Mouse (Mus musculus): ENCODE results near the gene Lin52. TPM values are rescaled to one million over a fixed set of nuclear protein-coding genes. Genes with fewer than 3 reads are reported as not detected.
A peak's percentile ranks its signal among the peaks of the same experiment; 100 is the strongest.

Gene Lin52
- polyA plus RNA-seq, 1 experiment = 0.60 TPM

DNA sequence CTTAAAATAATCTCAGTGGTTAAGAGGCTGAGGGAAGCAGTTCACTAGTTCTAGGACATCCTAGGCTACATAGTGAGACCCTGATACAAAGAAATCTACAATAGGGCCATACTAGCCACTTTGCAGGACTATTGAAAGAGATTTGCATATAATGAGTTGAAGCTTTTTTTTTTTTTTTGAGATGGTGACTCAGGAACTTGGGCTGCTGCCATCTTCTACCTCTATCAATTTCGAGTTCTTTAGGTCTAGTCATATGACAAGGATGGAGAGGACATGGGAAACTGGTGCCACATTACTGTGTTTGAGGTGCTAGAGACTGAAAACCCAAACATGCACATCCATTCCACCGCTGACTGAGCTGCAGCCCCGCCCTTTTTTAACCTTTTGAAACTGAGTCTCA is 27.2 kb upstream of the Lin52 start:
- H3K36me3 ChIP-seq (replicated peaks; ENCODE audit: low read length) = peaks cover 4% of the 10 kb centered on the region
- no peaks in the 10 kb centered on the region for H3K27me3 ChIP-seq (replicated peaks)
- peaks cover 27% of the 10 kb centered on the region for H3K4me1 ChIP-seq
- no peaks in the 10 kb centered on the region for H3K9me3 ChIP-seq
- no peak overlapping the region for H3K4me3 ChIP-seq (replicated peaks)
- no peak for TF ChIP-seq GATA1 (IDR thresholded peaks at IDR 0.05; ENCODE audit: borderline replicate concordance, low read length)
- TF ChIP-seq FLI1 (IDR thresholded peaks at IDR 0.05; ENCODE audit: low read length) = no peak

DNA sequence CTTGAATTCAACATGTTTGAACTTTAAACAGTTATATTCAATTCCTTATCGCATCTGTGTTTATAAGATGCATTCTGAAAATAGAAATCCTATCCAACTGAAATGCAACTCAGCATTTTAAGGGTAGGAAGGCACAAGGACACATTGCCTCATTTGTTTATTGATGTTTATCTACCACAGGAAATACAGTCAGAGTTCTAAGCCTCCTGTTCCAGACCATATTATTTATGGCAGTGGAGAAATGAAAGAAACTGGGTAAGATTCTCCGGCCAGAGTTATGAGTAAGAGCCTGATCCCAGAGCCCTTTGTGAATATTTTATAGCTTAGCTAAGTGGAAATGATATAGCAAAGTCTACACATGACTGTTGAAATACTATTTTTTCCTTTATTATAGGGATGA is 21.4 kb upstream of the Lin52 start:
- Histone ChIP-seq H3K27me3 (replicated peaks) (no peaks in the 10 kb centered on the region), H3K9me3 (no peaks in the 10 kb centered on the region), H3K4me1 (peaks cover 3% of the 10 kb centered on the region; the same call in 1 of the 2 replicates), H3K36me3 (replicated peaks; ENCODE audit: low read length) (peaks cover 37% of the 10 kb centered on the region), H3K4me3 (replicated peaks) (no peak overlapping the region)
- TF ChIP-seq FLI1 (IDR thresholded peaks at IDR 0.05; ENCODE audit: low read length) (no peak), GATA1 (IDR thresholded peaks at IDR 0.05; ENCODE audit: borderline replicate concordance, low read length) (no peak)

GRCm38 (mm10) chr12:84438697-84439096 is 12.5 kb upstream of the Lin52 start:
- no peak overlapping the region for H3K4me3 ChIP-seq (replicated peaks)
- TF ChIP-seq FLI1 (IDR thresholded peaks at IDR 0.05; ENCODE audit: low read length) (no peak), GATA1 (IDR thresholded peaks at IDR 0.05; ENCODE audit: borderline replicate concordance, low read length) (no peak)
- H3K9me3 ChIP-seq = peaks cover 17% of the 10 kb centered on the region

DNA sequence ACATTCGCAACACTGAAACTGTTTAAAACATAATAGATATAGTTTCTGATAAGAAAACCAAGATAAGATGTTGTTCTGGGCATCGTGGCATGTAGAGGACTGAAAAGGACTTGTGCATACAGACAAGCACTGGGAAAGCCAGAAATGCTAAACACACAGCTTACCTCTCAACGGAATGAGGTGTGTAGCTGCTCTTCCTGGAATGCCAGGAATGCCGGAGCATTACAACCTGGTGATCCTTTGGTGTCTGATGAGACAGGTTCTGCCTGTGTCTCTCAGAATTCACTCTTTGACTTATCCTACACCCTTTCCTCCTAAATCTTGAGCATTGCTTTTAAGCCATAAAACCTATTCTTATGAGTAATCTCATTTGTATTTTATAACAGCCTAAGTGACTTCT is 8.7 kb upstream of the Lin52 start:
- H3K27me3 ChIP-seq (replicated peaks) = peaks cover 4% of the 10 kb centered on the region
- peaks cover 29% of the 10 kb centered on the region for H3K36me3 ChIP-seq (replicated peaks; ENCODE audit: low read length)
- no peak overlapping the region for H3K4me3 ChIP-seq (replicated peaks)
- no peak for TF ChIP-seq FLI1 (IDR thresholded peaks at IDR 0.05; ENCODE audit: low read length)
- no peak for TF ChIP-seq GATA1 (IDR thresholded peaks at IDR 0.05; ENCODE audit: borderline replicate concordance, low read length)
- peaks cover 17% of the 10 kb centered on the region for H3K9me3 ChIP-seq
- peaks cover 6% of the 10 kb centered on the region; the same call in 1 of the 2 replicates for H3K4me1 ChIP-seq

More at GRCm38 (mm10) chr12:84438697-84439096, 12.5 kb upstream of the Lin52 start:
- peaks cover 47% of the 10 kb centered on the region for H3K36me3 ChIP-seq (replicated peaks; ENCODE audit: low read length)
- no peaks in the 10 kb centered on the region for H3K27me3 ChIP-seq (replicated peaks)
- H3K4me1 ChIP-seq = no peaks in the 10 kb centered on the region

DNA sequence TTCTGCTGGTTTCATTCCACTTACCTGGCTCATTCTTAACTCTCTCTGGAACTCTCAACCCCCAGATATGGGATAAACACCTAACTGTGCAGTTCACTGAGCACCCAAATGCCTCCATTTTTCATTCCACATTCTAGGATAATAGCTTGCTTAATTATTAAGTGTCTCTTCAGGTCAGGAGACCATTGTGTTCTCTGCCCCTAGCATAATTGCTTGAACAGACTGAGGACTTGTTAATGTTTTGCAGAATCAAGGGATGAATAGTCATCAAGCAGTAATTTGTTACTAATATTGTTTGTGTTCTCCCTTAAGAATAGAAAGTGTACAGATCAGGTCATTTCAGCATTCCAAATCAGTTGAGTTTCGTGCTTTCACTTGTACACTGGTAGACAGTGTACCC is 3.8 kb upstream of the Lin52 start:
- TF ChIP-seq GATA1 (IDR thresholded peaks at IDR 0.05; ENCODE audit: borderline replicate concordance, low read length) (no peak), FLI1 (IDR thresholded peaks at IDR 0.05; ENCODE audit: low read length) (no peak)
- no peaks in the 10 kb centered on the region for H3K9me3 ChIP-seq
- peaks cover 21% of the 10 kb centered on the region for H3K4me1 ChIP-seq

GRCm38 (mm10) chr12:84448181-84448580 is 3.0 kb upstream of the Lin52 start:
- no peaks in the 10 kb centered on the region for H3K9me3 ChIP-seq
- H3K27me3 ChIP-seq (replicated peaks) = peaks cover 4% of the 10 kb centered on the region
- TF ChIP-seq FLI1 (IDR thresholded peaks at IDR 0.05; ENCODE audit: low read length) (no peak), GATA1 (IDR thresholded peaks at IDR 0.05; ENCODE audit: borderline replicate concordance, low read length) (no peak)
- H3K36me3 ChIP-seq (replicated peaks; ENCODE audit: low read length) = no peaks in the 10 kb centered on the region
- peaks cover 29% of the 10 kb centered on the region for H3K4me1 ChIP-seq
- H3K4me3 ChIP-seq (replicated peaks) = no peak overlapping the region

More for the DNA sequence above, 3.8 kb upstream of the Lin52 start:
- Histone ChIP-seq H3K4me3 (replicated peaks) (no peak overlapping the region), H3K36me3 (replicated peaks; ENCODE audit: low read length) (no peaks in the 10 kb centered on the region), H3K27me3 (replicated peaks) (peaks cover 4% of the 10 kb centered on the region)

DNA sequence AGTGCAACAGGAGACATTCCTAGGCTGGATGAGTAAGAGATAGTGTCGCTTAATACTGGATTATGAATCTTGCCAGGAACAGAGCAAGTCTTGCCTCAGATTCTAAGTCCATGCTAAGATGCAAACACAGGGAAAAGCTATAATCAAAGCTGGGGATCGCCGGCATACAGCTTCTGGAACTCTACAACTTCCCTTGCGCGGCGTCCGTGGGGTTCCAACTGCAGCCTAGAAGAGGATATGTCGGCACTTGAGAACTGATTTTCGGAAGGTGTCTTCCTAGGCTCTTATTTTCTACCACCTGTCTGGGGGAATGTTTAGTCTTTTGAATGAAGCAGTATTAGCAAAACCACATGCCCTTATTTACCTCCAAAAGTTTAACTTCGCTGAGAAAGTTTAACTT is 1.3 kb upstream of the Lin52 start:
- Histone ChIP-seq H3K9me3 (no peaks in the 10 kb centered on the region), H3K36me3 (replicated peaks; ENCODE audit: low read length) (no peaks in the 10 kb centered on the region), H3K27me3 (replicated peaks) (peaks cover 4% of the 10 kb centered on the region), H3K4me1 (peaks cover 44% of the 10 kb centered on the region), H3K4me3 (replicated peaks) (peak overlapping the region; percentile 97)
- TF ChIP-seq GATA1 (IDR thresholded peaks at IDR 0.05; ENCODE audit: borderline replicate concordance, low read length) (no peak), FLI1 (IDR thresholded peaks at IDR 0.05; ENCODE audit: low read length) (no peak)

DNA sequence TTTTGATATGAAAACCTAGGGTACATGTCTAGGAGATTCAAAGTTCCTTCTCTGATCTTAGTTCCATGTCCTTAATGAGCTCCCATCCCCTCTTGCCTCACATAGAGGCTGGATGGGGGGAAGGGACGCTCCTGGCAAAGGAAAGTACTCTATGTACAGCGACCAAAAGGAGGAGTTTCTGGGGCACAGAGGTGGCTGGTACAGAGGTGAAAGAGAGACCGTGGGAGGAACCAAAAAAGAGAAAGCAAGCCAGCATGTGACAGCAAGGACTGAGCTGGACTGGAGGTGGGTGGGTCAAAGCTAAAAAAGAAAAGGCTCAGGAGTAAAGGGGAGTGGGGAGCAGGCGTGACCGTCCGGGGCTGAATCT is 888 bp upstream of the Lin52 start:
- peaks cover 48% of the 10 kb centered on the region for H3K4me1 ChIP-seq
- H3K4me3 ChIP-seq (replicated peaks) = peak overlapping the region; percentile 97
- no peaks in the 10 kb centered on the region for H3K9me3 ChIP-seq
- TF ChIP-seq FLI1 (IDR thresholded peaks at IDR 0.05; ENCODE audit: low read length) = no peak
- TF ChIP-seq GATA1 (IDR thresholded peaks at IDR 0.05; ENCODE audit: borderline replicate concordance, low read length) = no peak
- H3K36me3 ChIP-seq (replicated peaks; ENCODE audit: low read length) = no peaks in the 10 kb centered on the region
- peaks cover 4% of the 10 kb centered on the region for H3K27me3 ChIP-seq (replicated peaks)

DNA sequence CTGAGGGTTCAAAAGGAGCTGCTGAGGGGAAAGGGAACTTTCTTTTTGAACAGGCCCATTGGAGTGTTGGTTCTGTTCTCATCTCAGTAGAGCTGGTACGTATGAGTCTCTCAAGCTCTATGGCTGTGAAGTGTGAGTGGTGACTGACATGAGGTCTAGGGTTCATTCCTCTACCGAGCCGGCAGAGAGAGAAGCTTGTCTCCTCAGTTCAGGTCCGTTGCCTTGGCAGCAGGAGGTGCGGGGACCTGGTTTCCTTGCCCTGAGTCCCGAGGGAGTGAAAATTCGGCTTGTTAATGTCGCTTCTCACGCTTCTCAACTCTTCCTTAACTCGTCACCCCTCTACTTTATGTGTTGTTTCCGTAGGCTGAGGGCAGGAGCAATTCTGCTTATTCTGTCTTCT is 579 bp downstream of the Lin52 start:
- TF ChIP-seq GATA1 (IDR thresholded peaks at IDR 0.05; ENCODE audit: borderline replicate concordance, low read length) (no peak), FLI1 (IDR thresholded peaks at IDR 0.05; ENCODE audit: low read length) (no peak)
- H3K4me1 ChIP-seq = peaks cover 43% of the 10 kb centered on the region
- H3K27me3 ChIP-seq (replicated peaks) = peaks cover 2% of the 10 kb centered on the region
- H3K36me3 ChIP-seq (replicated peaks; ENCODE audit: low read length) = peaks cover 6% of the 10 kb centered on the region
- H3K4me3 ChIP-seq (replicated peaks) = peak overlapping the region; percentile 97
- no peaks in the 10 kb centered on the region for H3K9me3 ChIP-seq

DNA sequence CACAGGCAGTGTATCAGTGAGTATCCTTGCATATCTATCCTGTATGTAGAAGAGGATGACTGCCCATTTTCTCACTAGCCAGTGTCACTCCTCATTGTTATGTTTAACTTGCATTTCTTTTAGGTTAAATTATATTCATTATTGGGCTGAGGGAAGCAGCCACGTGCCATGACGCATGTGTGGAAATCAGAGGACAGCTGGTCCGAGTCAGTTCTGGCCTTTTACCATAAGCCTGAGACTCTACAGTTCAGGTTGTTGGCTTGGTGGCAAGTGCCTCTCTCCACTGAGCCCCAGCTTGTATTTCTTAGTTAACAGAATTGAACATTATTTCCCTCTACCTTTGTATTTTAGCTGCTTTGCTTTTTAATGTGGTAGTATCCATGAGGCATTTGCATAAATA is 5.7 kb downstream of the Lin52 start:
- Histone ChIP-seq H3K4me3 (replicated peaks) (no peak overlapping the region), H3K9me3 (peaks cover 6% of the 10 kb centered on the region), H3K27me3 (replicated peaks) (no peaks in the 10 kb centered on the region), H3K4me1 (peaks cover 30% of the 10 kb centered on the region), H3K36me3 (replicated peaks; ENCODE audit: low read length) (peaks cover 51% of the 10 kb centered on the region)
- TF ChIP-seq FLI1 (IDR thresholded peaks at IDR 0.05; ENCODE audit: low read length) (no peak), GATA1 (IDR thresholded peaks at IDR 0.05; ENCODE audit: borderline replicate concordance, low read length) (no peak)

- no peak overlapping the region for H3K4me3 ChIP-seq (replicated peaks)
- TF ChIP-seq GATA1 (IDR thresholded peaks at IDR 0.05; ENCODE audit: borderline replicate concordance, low read length) = no peak
- TF ChIP-seq FLI1 (IDR thresholded peaks at IDR 0.05; ENCODE audit: low read length) = no peak
- peaks cover 80% of the 10 kb centered on the region for H3K36me3 ChIP-seq (replicated peaks; ENCODE audit: low read length)
- peaks cover 6% of the 10 kb centered on the region for H3K9me3 ChIP-seq
- H3K4me1 ChIP-seq = peaks cover 17% of the 10 kb centered on the region
- H3K27me3 ChIP-seq (replicated peaks) = no peaks in the 10 kb centered on the region
Measured at GRCm38 (mm10) chr12:84459845-84460244, 8.6 kb downstream of the Lin52 start.
